Mouse (Mus musculus) cerebellum, adult 2 months (tissue): ENCODE results near the gene Pomp. TPM values are rescaled to one million over a fixed set of nuclear protein-coding genes. Genes with fewer than 3 reads are reported as not detected.

Source experiments
- DNase-seq, 2 experiments: peaks; one replicate each; pipeline ENCODE4 v3.0.0; 2021
- H3K27ac ChIP-seq: fragments of 200-500 bp; 2 replicates; pipeline ENCODE4 v1.5.1; 2012; ENCODE audit warnings: low read length, control low read depth, inconsistent platforms; ENCODE audit not compliant: insufficient read depth
- H3K27me3 ChIP-seq: fragments of 200-500 bp; 2 replicates; pipeline ENCODE4 v1.6.1; 2012; ENCODE audit warnings: inconsistent platforms, mild to moderate bottlenecking, low read length, moderate library complexity; ENCODE audit not compliant: control insufficient read depth, insufficient read depth
- H3K4me1 ChIP-seq: fragments of 200-500 bp; 2 replicates; pipeline ENCODE4 v1.6.1; 2011; ENCODE audit warnings: low read length; ENCODE audit not compliant: control insufficient read depth, insufficient read depth
- H3K4me3 ChIP-seq: fragments of 200-500 bp; replicated peaks from 2 replicates; pipeline ENCODE3; 2011; ENCODE audit warnings: mild to moderate bottlenecking, low read depth, low read length, control low read depth; ENCODE audit not compliant: insufficient read depth
- CTCF ChIP-seq: fragments of 200-500 bp; IDR thresholded peaks from 2 replicates; pipeline ENCODE4 v1.5.1; 2011; ENCODE audit warnings: low read depth, mild to moderate bottlenecking, control low read depth, low read length, moderate library complexity, borderline replicate concordance; ENCODE audit not compliant: insufficient read depth
- POLR2A ChIP-seq: fragments of 200-500 bp; IDR thresholded peaks from 2 replicates; pipeline ENCODE4 v1.6.1; 2011; ENCODE audit warnings: low read length, control low read depth, borderline replicate concordance; ENCODE audit not compliant: insufficient read depth
- WGBS: fragments of 180-500 bp; shearing (Covaris S2); methylation state at CpG from one replicate; pipeline ENCODE4 v1.1.7; 2018; 5-methylcytosine and 5-hydroxymethylcytosine counted together
- polyA plus RNA-seq: library from polyadenylated mRNA; depleted of rRNA; stranded (reverse); fragments of >200 nt; gene quantifications from 2 replicates; pipeline ENCODE4 v1.2.3, GENCODE M21; 2012

Gene Pomp
- polyA plus RNA-seq, 1 experiment: 260 TPM

GRCm38 (mm10) chr5:147871091-147871820, 11.0 kb downstream of the Pomp start:
- no peaks in the 10 kb centered on the region; the same call in 1 of the 2 replicates for H3K4me1 ChIP-seq
- TF ChIP-seq POLR2A (no peak), CTCF (no peak)
- no peak overlapping the region for H3K4me3 ChIP-seq
- no peaks in the 10 kb centered on the region for H3K27me3 ChIP-seq
- no peak overlapping the region for H3K27ac ChIP-seq
- WGBS: 85% methylated on average over 15 of the region's 15 CpGs
- DNase-seq: peak in 1 of 2 experiments; percentile 56

GRCm38 (mm10) chr5:147874491-147875065, 14.3 kb downstream of the Pomp start:
- no peak overlapping the region for H3K4me3 ChIP-seq
- WGBS: 43% methylated on average over 18 of the region's 18 CpGs

GRCm38 (mm10) chr5:147875210-147875609, 14.9 kb downstream of the Pomp start:
- Histone ChIP-seq H3K4me1 (no peaks in the 10 kb centered on the region; the same call in 1 of the 2 replicates), H3K4me3 (no peak overlapping the region), H3K27ac (no peak overlapping the region), H3K27me3 (no peaks in the 10 kb centered on the region)
- DNase-seq: no peak
- TF ChIP-seq POLR2A (no peak), CTCF (no peak)
- WGBS: 94% methylated on average over 8 of the region's 8 CpGs

More at GRCm38 (mm10) chr5:147874491-147875065, 14.3 kb downstream of the Pomp start:
- Histone ChIP-seq H3K27ac (no peak overlapping the region), H3K27me3 (no peaks in the 10 kb centered on the region), H3K4me1 (no peaks in the 10 kb centered on the region; the same call in 1 of the 2 replicates)
- DNase-seq: peak in 1 of 2 experiments; percentile 29
- no peak for TF ChIP-seq CTCF
- no peak for TF ChIP-seq POLR2A

GRCm38 (mm10) chr5:147877520-147877919, 17.3 kb downstream of the Pomp start:
- Histone ChIP-seq H3K27ac (no peak overlapping the region), H3K27me3 (no peaks in the 10 kb centered on the region), H3K4me1 (no peaks in the 10 kb centered on the region; the same call in 1 of the 2 replicates), H3K4me3 (no peak overlapping the region)
- 63% methylated on average over 6 of the region's 6 CpGs for WGBS
- peak in 1 of 2 experiments; percentile 14 for DNase-seq
- TF ChIP-seq POLR2A (no peak), CTCF (peak; percentile 46; the same call in 1 of the 2 replicates)

GRCm38 (mm10) chr5:147879971-147880682, 19.9 kb downstream of the Pomp start:
- 86% methylated on average over 17 of the region's 17 CpGs for WGBS
- no peak overlapping the region for H3K4me3 ChIP-seq
- no peaks in the 10 kb centered on the region for H3K27me3 ChIP-seq
- no peak overlapping the region for H3K27ac ChIP-seq
- DNase-seq: no peak
- no peak for TF ChIP-seq CTCF
- no peak for TF ChIP-seq POLR2A
- no peaks in the 10 kb centered on the region; the same call in 1 of the 2 replicates for H3K4me1 ChIP-seq

GRCm38 (mm10) chr5:147883581-147883980, 23.3 kb downstream of the Pomp start:
- WGBS: 79% methylated on average over 6 of the region's 6 CpGs
- TF ChIP-seq POLR2A (no peak), CTCF (no peak)
- H3K4me3 ChIP-seq: no peak overlapping the region
- no peaks in the 10 kb centered on the region for H3K4me1 ChIP-seq
- H3K27me3 ChIP-seq: no peaks in the 10 kb centered on the region
- DNase-seq: no peak
- H3K27ac ChIP-seq: no peak overlapping the region

GRCm38 (mm10) chr5:147888313-147889297, 28.3 kb downstream of the Pomp start:
- TF ChIP-seq POLR2A (no peak), CTCF (no peak)
- 91% methylated on average over 9 of the region's 12 CpGs for WGBS
- Histone ChIP-seq H3K4me3 (no peak overlapping the region), H3K27ac (no peak overlapping the region), H3K4me1 (0 out of 2 replicates have a peak, but pooled peaks cover 3% of the 10 kb centered on the region), H3K27me3 (no peaks in the 10 kb centered on the region)
- no peak for DNase-seq
